Mouse (Mus musculus): ENCODE measurements around the gene Muc4. TPM values are rescaled to one million over a fixed set of nuclear protein-coding genes. Genes with fewer than 3 reads are reported as not detected.

Gene Muc4
- polyA plus RNA-seq, 1 experiment from 2014 or later, result not detected

- Histone ChIP-seq H3K27ac (no peak overlapping the region), H3K9ac (no peak overlapping the region), H3K4me1 (no peaks in the 10 kb centered on the region), H3K27me3 (no peaks in the 10 kb centered on the region), H3K9me3 (no peaks in the 10 kb centered on the region), H3K4me3 (no peak overlapping the region), H3K36me3 (peaks cover 87% of the 10 kb centered on the region), H3K4me2 (replicated peaks) (no peak overlapping the region)
- WGBS, result 71% methylated on average over 12 of the region's 12 CpGs
- no peak for ATAC-seq (ENCODE audit: low FRiP score, low read depth)
Observed at GRCm38 (mm10) chr16:32825380-32825779, 89.7 kb downstream of the Muc4 start.

GRCm38 (mm10) chr16:32826521-32826920 lies 90.8 kb downstream of the Muc4 start:
- Histone ChIP-seq H3K4me3 (no peak overlapping the region), H3K9ac (no peak overlapping the region), H3K4me1 (no peaks in the 10 kb centered on the region), H3K27me3 (no peaks in the 10 kb centered on the region), H3K27ac (no peak overlapping the region), H3K36me3 (peaks cover 86% of the 10 kb centered on the region), H3K9me3 (no peaks in the 10 kb centered on the region), H3K4me2 (replicated peaks) (no peak overlapping the region)
- 96% methylated on average over 11 of the region's 11 CpGs for WGBS
- no peak for ATAC-seq (ENCODE audit: low FRiP score, low read depth)

GRCm38 (mm10) chr16:32829104-32829503 lies 93.4 kb downstream of the Muc4 start:
- H3K4me3 ChIP-seq, result no peak overlapping the region
- no peaks in the 10 kb centered on the region for H3K27me3 ChIP-seq
- no peaks in the 10 kb centered on the region for H3K9me3 ChIP-seq
- H3K4me1 ChIP-seq, result no peaks in the 10 kb centered on the region
- ATAC-seq (ENCODE audit: low FRiP score, low read depth), result no peak
- H3K27ac ChIP-seq, result no peak overlapping the region
- H3K4me2 ChIP-seq (replicated peaks), result no peak overlapping the region
- no peak overlapping the region for H3K9ac ChIP-seq
- peaks cover 71% of the 10 kb centered on the region for H3K36me3 ChIP-seq
- WGBS, result 93% methylated on average over 11 of the region's 11 CpGs

GRCm38 (mm10) chr16:32831501-32831900 lies 95.8 kb downstream of the Muc4 start:
- Histone ChIP-seq H3K9me3 (no peaks in the 10 kb centered on the region), H3K27ac (no peak overlapping the region), H3K4me3 (no peak overlapping the region), H3K4me2 (replicated peaks) (no peak overlapping the region), H3K27me3 (no peaks in the 10 kb centered on the region), H3K4me1 (no peaks in the 10 kb centered on the region), H3K36me3 (peaks cover 69% of the 10 kb centered on the region), H3K9ac (no peak overlapping the region)
- 91% methylated on average over 4 of the region's 4 CpGs for WGBS
- no peak for ATAC-seq (ENCODE audit: low FRiP score, low read depth)

Other genes starting within 250 kb of the Muc4 start
- gene Slc51a, start 248.0 kb upstream of the Muc4 start, polyA plus RNA-seq (2015; fragmentation: Nextera tagmentation; extraction: Ambion mirVana), result 0.46 and 0.56 TPM in 2 replicates
- not detected in 2 replicates for gene Zdhhc19, start 239.6 kb upstream of the Muc4 start, polyA plus RNA-seq (2015; fragmentation: Nextera tagmentation; extraction: Ambion mirVana)
- 22.4 and 24.2 TPM in 2 replicates for gene Tfrc, start 127.0 kb upstream of the Muc4 start, polyA plus RNA-seq (2015; fragmentation: Nextera tagmentation; extraction: Ambion mirVana)
- gene Tnk2, start 92.0 kb upstream of the Muc4 start, polyA plus RNA-seq (2015; fragmentation: Nextera tagmentation; extraction: Ambion mirVana), result 12.2 and 12.8 TPM in 2 replicates
- gene Muc20, start 61.5 kb downstream of the Muc4 start, polyA plus RNA-seq (2015; fragmentation: Nextera tagmentation; extraction: Ambion mirVana), result not detected in 2 replicates
- not detected in 2 replicates for gene Smbd1, start 74.6 kb downstream of the Muc4 start, polyA plus RNA-seq (2015; fragmentation: Nextera tagmentation; extraction: Ambion mirVana)
- 111 and 112 TPM in 2 replicates for gene Fyttd1, start 141.6 kb downstream of the Muc4 start, polyA plus RNA-seq (2015; fragmentation: Nextera tagmentation; extraction: Ambion mirVana)
- gene Rubcn, start 141.9 kb downstream of the Muc4 start, polyA plus RNA-seq (2015; fragmentation: Nextera tagmentation; extraction: Ambion mirVana), result 16.8 and 18.9 TPM in 2 replicates
- 31.2 and 36.7 TPM in 2 replicates for gene Lrch3, start 178.2 kb downstream of the Muc4 start, polyA plus RNA-seq (2015; fragmentation: Nextera tagmentation; extraction: Ambion mirVana)